Mouse (Mus musculus) liver, postnatal 0 days (tissue): ENCODE results near the gene Ldlrad2. TPM values are rescaled to one million over a fixed set of nuclear protein-coding genes. Genes with fewer than 3 reads are reported as not detected.
A peak's percentile ranks its signal among the peaks of the same experiment; 100 is the strongest.
"Not testable (repeated sequence)": the region's sequence is repeated elsewhere in the genome, so short reads cannot be mapped to it uniquely, and the experiment has no call there.

Source experiments
- ATAC-seq: fragments of 200-750 bp; cut with Nextera tagmentation; 2 replicates; pipeline ENCODE4 v1.8.0; 2017; ENCODE audit warnings: mild to moderate bottlenecking, moderate library complexity
- DNase-seq: peaks from one replicate; pipeline ENCODE4 v3.0.0-alpha.2; 2016
- H3K27ac ChIP-seq: fragments of 300-500 bp; sonication (generic); 2 replicates; pipeline ENCODE4 v1.5.1; 2014; ENCODE audit warnings: antibody characterized with exemption, moderate library complexity, mild to moderate bottlenecking, low read depth
- H3K27me3 ChIP-seq: fragments of 300-500 bp; sonication (generic); 2 replicates; pipeline ENCODE4 v1.6.1; 2014; ENCODE audit warnings: low read length, control low read depth, mixed read lengths; ENCODE audit not compliant: insufficient read depth
- H3K36me3 ChIP-seq: fragments of 300-500 bp; sonication (generic); replicated peaks from 2 replicates; pipeline ENCODE4 v1.6.1; 2014; ENCODE audit warnings: mild to moderate bottlenecking, control low read depth, low read length, moderate library complexity, mixed read lengths; ENCODE audit not compliant: insufficient read depth
- H3K4me1 ChIP-seq: fragments of 300-500 bp; sonication (generic); 2 replicates; pipeline ENCODE4 v1.6.1; 2014; ENCODE audit warnings: antibody characterized with exemption, mild to moderate bottlenecking, control low read depth; ENCODE audit not compliant: insufficient read depth
- H3K4me2 ChIP-seq: fragments of 300-500 bp; sonication (generic); 2 replicates; pipeline ENCODE4 v1.6.1; 2014; ENCODE audit warnings: low read depth, mild to moderate bottlenecking, low read length, moderate library complexity, mixed read lengths
- H3K4me3 ChIP-seq: fragments of 300-500 bp; sonication (generic); 2 replicates; pipeline ENCODE4 v1.5.1; 2014; ENCODE audit warnings: low read depth, low read length
- H3K9ac ChIP-seq: fragments of 300-500 bp; sonication (generic); replicated peaks from 2 replicates; pipeline ENCODE4 v1.6.1; 2014; ENCODE audit warnings: mild to moderate bottlenecking, moderate library complexity
- H3K9me3 ChIP-seq: fragments of 300-500 bp; sonication (generic); 2 replicates; pipeline ENCODE4 v1.6.1; 2016; ENCODE audit warnings: mild to moderate bottlenecking, control low read depth, low read length, mixed read lengths
- CTCF ChIP-seq: sonication (generic); IDR thresholded peaks from 2 replicates; pipeline ENCODE4 v1.5.1; 2016; ENCODE audit warnings: antibody characterized with exemption, low read depth
- EP300 ChIP-seq: IDR thresholded peaks from 2 replicates; pipeline ENCODE4 v1.6.1; 2016; ENCODE audit warnings: antibody characterized with exemption, low read depth, mild to moderate bottlenecking
- WGBS: fragments of 180-500 bp; shearing (Covaris S2); extraction: QIAGEN DNeasy Blood & Tissue Kit; methylation state at CpG from one replicate; pipeline ENCODE4 v1.1.7; 2014; ENCODE audit not compliant: insufficient replicate concordance; 5-methylcytosine and 5-hydroxymethylcytosine counted together
- polyA plus RNA-seq: library from polyadenylated mRNA; unstranded; fragments of >200 nt; fragmentation: Nextera tagmentation; extraction: Ambion mirVana; gene quantifications from 2 replicates; pipeline ENCODE4 v1.2.1, GENCODE M21; 2015

The Ldlrad2 gene
- polyA plus RNA-seq, 1 experiment from 2014 or later: not detected

DNA sequence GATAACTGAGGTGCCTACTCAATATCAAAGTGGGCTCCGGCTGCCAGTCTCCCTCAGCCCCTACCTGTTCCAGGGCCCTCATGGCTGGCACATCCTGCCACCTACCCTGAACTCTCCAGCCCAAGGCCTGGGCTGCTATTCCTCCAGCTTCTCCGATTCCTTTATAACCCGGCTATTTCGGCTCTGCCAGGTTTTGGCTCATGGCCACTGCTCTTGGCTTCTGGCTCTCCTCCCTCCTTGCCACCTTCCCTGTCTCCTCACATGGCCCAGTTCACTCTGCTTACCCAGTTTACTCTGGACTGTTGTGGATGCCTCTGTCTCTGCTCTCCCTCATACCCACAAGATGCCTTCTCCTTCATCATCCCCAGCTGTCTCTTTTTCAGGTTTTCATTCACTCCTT is 16.6 kb upstream of the Ldlrad2 start:
- peaks cover 7% of the 10 kb centered on the region for H3K4me1 ChIP-seq
- DNase-seq (no peak), ATAC-seq (no peak)
- no peak overlapping the region for H3K9ac ChIP-seq
- TF ChIP-seq CTCF (no peak), EP300 (no peak)
- no peaks in the 10 kb centered on the region for H3K36me3 ChIP-seq
- H3K27me3 ChIP-seq: no peaks in the 10 kb centered on the region
- H3K4me3 ChIP-seq: no peak overlapping the region
- no peak overlapping the region for H3K4me2 ChIP-seq
- no peak overlapping the region for H3K27ac ChIP-seq
- H3K9me3 ChIP-seq: no peaks in the 10 kb centered on the region
- 83% methylated on average over 4 of the region's 4 CpGs for WGBS

DNA sequence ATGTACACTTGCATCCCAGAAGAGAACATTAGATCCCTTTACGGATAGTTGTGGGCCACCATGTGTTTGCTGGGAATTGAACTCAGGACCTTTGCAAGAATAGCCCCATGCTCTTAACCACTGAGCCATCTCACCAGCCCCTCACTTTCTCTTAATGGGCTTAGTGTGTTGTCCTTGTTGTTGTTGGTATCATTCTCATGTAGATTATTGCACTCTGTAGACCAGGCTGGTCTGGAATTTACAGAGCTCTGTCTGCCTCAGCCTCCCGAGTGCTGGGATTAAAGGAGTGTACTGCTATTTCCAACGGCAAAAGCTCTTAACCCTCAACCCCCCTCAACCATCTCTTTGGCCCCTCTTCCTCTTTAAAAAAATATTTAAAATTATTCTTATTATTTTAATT is 15.2 kb upstream of the Ldlrad2 start:
- TF ChIP-seq CTCF: no peak
- no peak for TF ChIP-seq EP300
- WGBS: 82% methylated on average over 3 of the region's 3 CpGs

DNA sequence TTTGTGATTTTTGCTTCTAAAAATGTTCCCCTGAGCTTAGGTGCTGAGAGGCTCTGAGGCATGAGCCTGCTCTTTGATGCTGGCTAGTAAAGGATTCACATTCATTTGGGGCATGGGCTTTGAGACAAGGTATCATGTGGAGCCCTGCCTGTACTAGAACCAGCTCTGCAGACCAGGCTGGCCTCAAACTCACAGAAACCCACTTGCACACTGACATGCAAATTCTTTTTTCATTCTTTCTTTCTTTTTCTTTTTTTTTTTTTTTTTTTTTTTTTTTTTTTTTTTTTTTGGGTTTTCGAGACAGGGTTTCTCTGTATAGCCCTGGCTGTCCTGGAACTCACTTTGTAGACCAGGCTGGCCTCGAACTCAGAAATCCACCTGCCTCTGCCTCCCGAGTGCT is 14.7 kb upstream of the Ldlrad2 start:
- H3K4me3 ChIP-seq, H3K9ac ChIP-seq, H3K27me3 ChIP-seq, H3K27ac ChIP-seq, ATAC-seq, DNase-seq, H3K9me3 ChIP-seq, H3K36me3 ChIP-seq, H3K4me2 ChIP-seq, H3K4me1 ChIP-seq: not testable (repeated sequence)
- 69% methylated on average over 2 of the region's 3 CpGs for WGBS

More for the DNA sequence above, 15.2 kb upstream of the Ldlrad2 start:
- Histone ChIP-seq H3K9me3 (no peaks in the 10 kb centered on the region), H3K27me3 (no peaks in the 10 kb centered on the region), H3K9ac (no peak overlapping the region), H3K27ac (no peak overlapping the region), H3K36me3 (no peaks in the 10 kb centered on the region), H3K4me2 (no peak overlapping the region), H3K4me1 (no peaks in the 10 kb centered on the region), H3K4me3 (no peak overlapping the region)
- ATAC-seq (no peak), DNase-seq (no peak)

DNA sequence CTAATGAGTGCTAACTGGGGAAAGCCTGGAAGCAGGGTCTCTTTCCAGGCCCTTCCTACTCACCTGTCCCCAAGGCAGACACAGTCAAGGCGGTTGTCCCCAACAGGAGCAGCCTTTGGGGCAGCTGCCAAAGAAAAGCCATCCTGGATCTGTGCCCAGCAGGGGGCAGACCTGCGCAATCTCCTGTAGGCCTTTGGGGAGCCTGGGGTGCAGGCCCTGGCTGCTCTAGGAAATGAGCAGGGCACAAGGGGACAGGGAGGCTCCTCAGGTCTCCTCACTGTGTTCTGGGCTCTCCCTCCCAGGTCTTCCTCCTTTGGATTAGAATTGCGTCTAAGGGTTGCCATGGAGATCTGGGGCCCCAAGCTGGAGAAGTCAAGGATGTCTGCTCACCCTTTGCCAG is 7.4 kb upstream of the Ldlrad2 start:
- Histone ChIP-seq H3K4me1 (no peaks in the 10 kb centered on the region), H3K27ac (no peak overlapping the region), H3K9ac (no peak overlapping the region), H3K4me2 (no peak overlapping the region), H3K9me3 (no peaks in the 10 kb centered on the region), H3K4me3 (no peak overlapping the region), H3K36me3 (no peaks in the 10 kb centered on the region), H3K27me3 (peaks cover 8% of the 10 kb centered on the region; the same call in 1 of the 2 replicates)
- no peak for ATAC-seq
- TF ChIP-seq EP300 (no peak), CTCF (peak; percentile 59)
- 62% methylated on average over 3 of the region's 3 CpGs for WGBS
- DNase-seq: peak; percentile 57

DNA sequence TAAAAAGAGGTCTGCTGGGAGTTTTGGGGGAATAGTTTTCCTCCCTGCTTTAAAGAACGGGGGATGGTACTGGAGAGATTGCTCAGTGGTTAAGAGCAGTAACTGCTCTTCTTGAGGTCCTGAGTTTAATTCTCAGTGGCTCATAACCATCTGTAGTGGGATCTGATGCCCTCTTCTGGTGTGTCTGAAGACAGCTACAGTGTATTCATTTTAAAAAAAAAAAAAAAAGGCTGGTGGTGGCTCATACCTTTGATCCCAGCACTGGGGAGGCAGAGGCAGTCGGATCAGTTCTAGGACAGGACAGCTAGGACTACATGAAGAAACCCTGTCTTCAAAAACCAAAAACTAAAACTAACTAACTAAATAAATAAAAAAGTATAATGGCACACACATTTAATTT is 5.9 kb upstream of the Ldlrad2 start:
- H3K4me1 ChIP-seq: no peaks in the 10 kb centered on the region
- WGBS: 66% methylated on average over 2 of the region's 2 CpGs
- H3K27me3 ChIP-seq: peaks cover 8% of the 10 kb centered on the region; the same call in 1 of the 2 replicates
- no peak overlapping the region for H3K27ac ChIP-seq
- TF ChIP-seq CTCF (no peak), EP300 (no peak)
- no peak overlapping the region for H3K9ac ChIP-seq
- no peaks in the 10 kb centered on the region for H3K9me3 ChIP-seq
- no peak for ATAC-seq
- no peak overlapping the region for H3K4me2 ChIP-seq
- no peak for DNase-seq
- H3K4me3 ChIP-seq: no peak overlapping the region
- H3K36me3 ChIP-seq: no peaks in the 10 kb centered on the region

DNA sequence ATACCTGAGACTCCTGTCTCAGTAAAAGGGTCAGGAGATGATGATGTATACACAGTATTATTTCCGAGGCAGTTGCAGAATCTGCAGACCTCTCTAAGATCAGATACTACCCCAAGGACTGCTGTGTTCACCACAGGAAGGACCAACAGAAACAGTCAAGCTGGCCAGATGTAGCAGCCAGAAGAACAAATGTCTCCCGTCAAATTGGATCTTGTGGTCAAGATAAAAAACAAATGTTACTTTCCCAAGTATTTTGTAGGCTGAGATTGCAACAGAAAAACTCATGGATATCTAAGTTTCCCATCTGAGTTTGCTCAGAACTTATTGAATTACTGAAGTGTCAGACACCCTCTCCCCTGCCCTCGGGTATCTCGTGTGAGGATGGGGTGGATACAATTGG is 5.4 kb upstream of the Ldlrad2 start:
- no peak overlapping the region for H3K4me3 ChIP-seq
- DNase-seq: no peak
- no peak for ATAC-seq
- no peaks in the 10 kb centered on the region for H3K9me3 ChIP-seq
- TF ChIP-seq EP300 (no peak), CTCF (no peak)
- no peak overlapping the region for H3K9ac ChIP-seq
- no peak overlapping the region for H3K27ac ChIP-seq
- H3K4me2 ChIP-seq: no peak overlapping the region
- H3K36me3 ChIP-seq: no peaks in the 10 kb centered on the region
- peaks cover 8% of the 10 kb centered on the region; the same call in 1 of the 2 replicates for H3K27me3 ChIP-seq
- H3K4me1 ChIP-seq: no peaks in the 10 kb centered on the region
- 42% methylated on average over 4 of the region's 4 CpGs for WGBS
